Mouse (Mus musculus) layer of hippocampus, adult 9-10 months (tissue): ENCODE measurements at regions not wholly inside any gene's neighbourhood (a gene's known extent, or its start where the extent isn't known, plus 50 kb on each side); places are given as distances from the start of the nearest gene placed in this dataset.

ENCODE experiments used
- DNase-seq: peaks from one replicate; pipeline ENCODE4 v3.0.0; 2022; ENCODE audit warnings: low spot score

DNA sequence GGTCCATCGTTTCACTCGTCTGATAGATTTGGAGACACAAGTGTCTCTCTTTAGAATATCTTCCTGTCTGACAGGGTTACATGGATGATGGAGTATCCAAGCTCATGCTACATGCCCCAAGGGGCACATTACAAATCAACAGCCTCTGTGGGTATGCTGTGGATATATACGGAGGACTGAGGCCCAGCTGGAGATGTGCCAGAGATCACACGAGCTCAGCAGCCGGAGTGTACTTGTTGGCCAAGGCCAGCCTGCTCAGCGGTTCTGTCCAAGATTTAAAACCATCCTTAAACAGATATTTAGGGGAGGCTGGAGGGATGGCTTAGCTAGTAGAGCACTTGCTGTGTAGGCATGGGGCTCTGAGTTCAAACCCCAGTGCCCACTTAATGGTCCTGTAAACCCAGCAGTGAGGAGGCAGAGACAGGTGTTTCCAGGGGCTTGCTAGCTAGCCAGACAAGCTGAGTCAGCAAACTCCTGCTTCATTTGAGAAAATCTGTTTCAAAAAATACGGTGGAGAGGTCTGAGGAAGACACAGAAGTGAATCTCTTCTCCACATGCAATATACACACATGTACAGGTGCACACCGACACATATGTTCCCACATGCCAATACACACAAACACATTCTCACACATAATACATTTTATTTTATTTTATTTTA lies 85.6 kb upstream of the Aldh1b1 start:
- no peak for DNase-seq

DNA sequence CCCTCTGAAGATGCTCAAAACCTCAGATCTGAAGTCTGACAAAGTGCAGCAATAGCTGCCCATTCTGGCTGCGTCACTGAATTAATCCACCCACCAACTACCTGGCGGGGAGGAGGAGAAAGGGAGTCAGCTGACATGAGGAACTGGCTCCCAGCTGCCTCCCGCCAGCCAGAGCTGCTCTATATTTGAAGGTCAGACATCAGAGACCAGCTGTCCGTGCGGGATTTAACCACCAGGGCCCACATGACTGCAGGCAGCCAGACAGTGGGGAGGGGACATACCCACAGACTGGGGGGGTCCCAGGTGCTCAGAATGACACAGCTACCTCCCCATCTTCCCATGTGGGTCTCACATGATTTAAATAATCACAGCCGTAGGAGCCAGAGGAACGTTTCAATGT lies 94.8 kb upstream of the Aldh1b1 start:
- no peak for DNase-seq

DNA sequence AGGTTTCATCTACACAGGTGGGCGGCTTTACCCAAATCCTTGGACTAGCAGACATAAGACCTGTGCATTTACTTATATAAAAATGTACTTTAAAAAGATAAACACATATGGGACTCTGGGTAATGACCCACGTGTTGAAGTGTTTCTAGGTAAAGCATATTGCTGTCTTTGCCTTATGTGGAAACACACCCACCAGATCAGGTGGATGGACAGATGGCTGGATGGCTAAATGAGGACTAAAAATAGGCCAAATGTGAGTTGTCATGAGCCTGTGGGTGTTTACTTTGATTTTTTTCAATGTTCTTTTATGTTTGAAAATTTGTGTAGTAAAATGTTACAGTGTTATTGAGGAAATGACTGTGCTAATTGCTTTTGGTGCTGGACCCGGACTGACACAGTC lies 99.2 kb upstream of the Aldh1b1 start:
- DNase-seq: peak; percentile 54

DNA sequence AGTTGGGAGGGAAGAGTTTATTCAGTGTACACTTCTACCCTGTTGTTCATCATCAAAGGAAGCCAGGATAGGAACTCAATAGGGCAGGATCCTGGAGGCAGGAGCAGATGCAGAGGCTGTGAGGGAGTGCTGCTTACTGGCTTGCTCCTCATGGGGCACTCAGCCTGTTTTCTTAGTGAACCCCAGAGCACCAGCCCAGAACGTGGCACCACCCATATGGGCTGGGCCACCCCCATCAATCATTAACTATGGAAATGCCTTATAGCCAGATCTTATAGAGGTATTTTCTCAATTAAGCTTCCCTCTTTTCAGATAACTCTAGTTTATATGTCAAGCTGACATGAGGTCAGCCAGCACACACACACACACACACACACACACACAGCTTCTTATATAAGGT lies 103.6 kb upstream of the Aldh1b1 start:
- no peak for DNase-seq

DNA sequence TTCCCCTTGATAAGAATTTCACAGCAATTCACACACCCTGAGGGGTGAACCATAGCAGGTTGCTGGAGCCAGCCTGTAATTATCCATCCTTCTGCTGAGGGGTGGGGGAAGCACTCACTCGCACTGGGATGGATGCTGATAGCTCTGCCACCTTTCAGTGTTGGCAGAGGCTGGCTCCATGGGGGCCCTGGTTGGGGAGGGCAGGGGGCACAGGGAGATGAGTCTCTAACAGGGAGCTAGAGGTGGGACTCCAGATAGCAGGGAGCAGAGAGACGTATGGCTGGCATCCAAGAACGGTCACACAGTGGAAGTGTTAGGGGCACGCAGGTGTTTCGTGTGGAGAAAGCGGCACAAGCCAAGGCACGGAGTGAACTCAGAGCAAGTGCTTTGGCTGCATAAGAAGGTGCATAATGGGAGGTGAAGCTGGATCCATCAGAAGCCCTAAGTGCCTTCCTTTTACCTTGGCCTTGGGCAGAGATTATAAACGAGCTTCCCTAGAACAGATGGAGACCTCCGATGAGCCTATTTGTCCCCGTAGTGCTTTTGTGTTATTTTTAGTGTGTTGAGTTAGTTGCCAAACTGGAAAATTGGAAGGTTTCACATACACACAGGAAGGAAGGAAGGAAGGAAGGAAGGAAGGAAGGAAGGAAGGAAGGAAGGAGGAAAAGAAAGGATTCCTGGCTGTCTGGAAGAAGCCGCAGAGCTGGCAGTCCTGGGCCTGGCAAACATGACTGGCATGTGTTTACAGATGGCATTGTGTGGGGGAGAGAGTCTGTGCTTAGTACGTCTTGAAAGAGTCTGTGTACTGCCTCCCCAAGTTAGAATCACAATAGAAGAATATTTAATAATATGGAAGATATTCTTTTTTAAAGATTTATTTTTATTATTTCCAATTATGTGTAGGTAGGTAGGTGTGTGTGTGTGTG lies 108.6 kb upstream of the Aldh1b1 start:
- no peak for DNase-seq

DNA sequence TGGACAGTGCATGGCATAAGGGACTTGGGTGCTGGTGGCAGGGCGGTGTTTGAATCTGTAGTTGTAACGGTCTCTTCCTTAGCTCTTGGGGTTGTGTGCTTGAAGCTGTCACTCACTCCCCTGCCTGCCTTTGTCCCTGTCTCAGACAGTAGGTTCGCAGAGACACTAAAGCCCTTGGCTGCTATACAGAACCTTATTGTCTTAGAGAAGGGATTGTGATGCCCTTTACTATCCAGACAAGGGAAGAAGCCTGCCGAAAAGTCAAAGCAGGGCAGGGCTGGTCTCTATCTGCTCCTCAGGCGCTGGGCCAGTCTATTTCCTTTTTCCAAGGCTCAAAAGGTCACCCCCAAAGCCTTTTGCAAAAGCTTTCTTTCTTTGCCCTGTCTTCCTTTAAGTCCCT lies 109.2 kb upstream of the Aldh1b1 start:
- no peak for DNase-seq

DNA sequence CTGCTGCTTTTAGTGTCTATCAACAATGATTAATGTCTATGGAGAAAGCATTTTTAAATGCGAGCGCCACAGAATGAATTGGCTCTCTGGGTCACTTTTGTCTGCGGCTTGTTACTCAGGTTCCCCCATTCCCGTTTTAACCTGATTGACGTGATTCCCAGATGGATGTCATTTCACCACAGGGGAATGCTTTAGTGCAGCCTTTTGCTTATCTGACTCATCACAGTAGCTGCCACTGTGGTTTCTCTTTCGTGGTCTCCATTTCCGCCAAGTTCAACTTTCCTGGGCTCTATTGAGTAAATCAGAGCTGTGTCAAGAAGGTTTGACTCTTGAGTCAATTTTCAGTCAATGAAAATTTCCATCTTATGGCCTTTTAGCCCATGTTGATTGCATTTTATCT lies 110.6 kb upstream of the Aldh1b1 start:
- no peak for DNase-seq

DNA sequence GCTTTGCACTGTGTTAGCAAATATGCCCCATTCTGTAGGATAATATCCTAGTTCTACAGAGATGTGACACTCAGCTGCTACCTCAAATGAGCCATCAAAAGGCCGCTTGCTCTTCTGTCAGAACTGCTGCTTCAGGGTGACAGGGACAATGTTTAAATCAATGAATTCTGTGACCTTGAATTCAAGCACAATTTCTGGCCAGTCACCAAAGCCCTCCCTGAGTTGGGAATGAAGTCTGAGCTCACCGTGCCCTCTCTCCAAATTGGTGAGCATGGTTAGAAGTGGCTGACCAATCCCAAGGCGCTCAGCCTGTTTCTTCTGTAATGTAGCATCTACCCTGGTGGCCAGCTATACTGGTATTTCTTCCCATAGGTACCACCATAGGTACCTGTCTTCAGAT lies 113.8 kb upstream of the Aldh1b1 start:
- no peak for DNase-seq

DNA sequence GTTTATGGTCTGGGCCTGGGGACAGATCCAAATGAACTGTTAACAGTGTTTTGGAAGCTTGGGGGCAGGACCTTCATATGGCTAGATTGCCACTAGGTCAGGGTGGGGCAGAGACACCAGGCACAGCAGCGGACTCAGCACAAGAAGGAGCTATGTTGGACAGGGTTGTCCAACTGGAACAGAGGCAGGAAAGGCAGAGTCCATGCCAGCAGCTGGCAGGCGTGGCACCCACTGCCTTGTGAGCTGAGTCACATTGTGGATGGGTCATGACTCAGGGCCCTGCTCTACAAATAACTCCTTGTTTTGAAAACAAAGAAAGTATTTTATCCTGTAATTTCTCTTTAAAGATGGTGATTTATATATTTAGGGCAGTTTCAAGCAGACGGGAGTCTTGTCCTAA lies 115.6 kb upstream of the Aldh1b1 start:
- no peak for DNase-seq

DNA sequence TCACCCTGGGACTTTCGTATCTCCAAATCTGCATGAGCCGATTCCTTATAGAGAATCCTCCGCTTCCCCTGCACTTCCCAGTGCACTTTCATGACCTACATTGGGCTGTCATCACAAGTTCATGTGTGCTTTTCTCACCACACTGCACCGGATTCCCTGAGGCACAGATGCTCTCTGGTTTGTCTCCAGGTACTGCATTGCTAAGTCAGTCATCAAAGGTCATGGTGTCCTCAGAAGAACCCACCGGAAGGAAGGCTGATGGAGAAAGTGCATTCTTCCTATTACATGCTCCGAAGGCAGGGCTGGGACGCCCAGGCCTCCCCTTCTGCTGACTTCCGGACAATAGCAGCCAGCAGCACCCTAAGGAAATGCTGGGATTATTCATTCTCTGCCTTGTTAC lies 116.1 kb upstream of the Aldh1b1 start:
- DNase-seq: no peak

DNA sequence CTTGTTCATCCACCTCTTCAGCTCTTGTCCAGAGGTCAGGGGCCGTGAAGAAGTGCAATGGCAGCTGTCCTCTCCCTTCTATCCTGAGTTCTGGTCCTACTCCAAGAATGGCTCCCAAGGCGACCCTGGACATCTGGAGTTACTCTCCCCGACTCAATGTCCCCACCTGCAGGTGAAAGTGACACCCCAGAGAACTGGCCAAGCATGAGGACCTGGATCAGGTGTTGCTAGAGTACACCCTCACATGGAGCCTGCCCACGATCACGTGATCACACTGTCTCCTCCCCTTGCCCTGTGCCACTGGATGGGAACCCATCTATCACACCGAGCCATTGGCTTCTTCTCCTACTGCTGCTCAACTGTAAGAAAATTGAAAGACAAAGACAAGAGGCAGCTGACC lies 122.7 kb upstream of the Aldh1b1 start:
- DNase-seq: no peak

DNA sequence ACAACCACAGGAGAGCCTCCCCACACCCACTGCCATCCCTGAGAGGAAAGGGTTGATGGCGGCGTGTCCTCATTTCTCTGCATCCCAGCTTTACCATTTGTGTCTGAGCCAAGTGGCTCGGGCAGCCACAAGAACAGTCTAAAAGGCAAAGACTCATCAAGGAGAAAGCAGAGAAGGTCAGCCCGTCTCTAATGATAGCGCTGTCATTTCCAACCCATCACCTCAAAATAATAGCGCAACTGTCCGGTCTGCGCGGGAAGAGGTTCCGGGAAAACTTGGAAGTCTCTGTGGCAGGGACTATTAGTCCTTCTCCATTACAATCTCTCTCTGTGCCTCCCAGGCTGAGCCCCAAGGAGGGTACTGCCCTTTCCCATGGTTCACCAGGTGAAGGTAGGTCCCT lies 124.5 kb upstream of the Aldh1b1 start:
- DNase-seq: no peak

DNA sequence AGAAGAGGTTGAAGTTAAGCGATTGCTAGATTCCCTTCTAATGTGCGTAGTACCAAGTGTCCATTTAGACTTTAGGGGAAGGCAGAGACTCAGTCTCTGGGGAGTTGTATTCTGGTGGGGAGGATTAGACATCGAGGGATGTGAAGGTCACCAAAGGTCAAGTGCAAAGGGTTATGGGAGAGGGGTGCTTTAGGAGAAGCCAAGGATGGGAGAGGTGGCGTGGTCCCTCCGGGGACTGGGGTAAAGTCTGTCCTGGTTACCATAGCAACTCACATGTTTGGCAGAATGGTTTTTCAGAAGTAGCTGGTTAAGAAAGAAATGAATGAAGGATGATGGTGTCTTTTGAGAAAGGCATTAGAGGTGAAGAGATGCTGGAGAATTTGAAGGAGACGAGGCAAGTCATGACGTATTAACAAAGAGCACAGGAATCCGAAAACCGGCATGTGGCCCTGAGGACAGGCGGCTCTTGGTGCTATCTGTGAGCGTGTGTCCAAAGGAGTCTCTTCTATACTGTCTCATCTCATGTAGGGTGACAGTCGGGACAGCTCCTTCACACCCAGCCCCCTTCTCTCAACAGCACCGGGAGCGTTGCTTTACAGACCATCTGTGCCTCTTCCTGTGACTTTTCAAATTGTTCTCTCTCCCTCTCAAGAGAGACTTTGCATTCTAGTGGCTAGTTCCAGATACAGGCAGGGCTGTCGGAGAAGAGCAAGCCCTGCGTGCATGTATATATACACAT lies 125.6 kb upstream of the Aldh1b1 start:
- no peak for DNase-seq

DNA sequence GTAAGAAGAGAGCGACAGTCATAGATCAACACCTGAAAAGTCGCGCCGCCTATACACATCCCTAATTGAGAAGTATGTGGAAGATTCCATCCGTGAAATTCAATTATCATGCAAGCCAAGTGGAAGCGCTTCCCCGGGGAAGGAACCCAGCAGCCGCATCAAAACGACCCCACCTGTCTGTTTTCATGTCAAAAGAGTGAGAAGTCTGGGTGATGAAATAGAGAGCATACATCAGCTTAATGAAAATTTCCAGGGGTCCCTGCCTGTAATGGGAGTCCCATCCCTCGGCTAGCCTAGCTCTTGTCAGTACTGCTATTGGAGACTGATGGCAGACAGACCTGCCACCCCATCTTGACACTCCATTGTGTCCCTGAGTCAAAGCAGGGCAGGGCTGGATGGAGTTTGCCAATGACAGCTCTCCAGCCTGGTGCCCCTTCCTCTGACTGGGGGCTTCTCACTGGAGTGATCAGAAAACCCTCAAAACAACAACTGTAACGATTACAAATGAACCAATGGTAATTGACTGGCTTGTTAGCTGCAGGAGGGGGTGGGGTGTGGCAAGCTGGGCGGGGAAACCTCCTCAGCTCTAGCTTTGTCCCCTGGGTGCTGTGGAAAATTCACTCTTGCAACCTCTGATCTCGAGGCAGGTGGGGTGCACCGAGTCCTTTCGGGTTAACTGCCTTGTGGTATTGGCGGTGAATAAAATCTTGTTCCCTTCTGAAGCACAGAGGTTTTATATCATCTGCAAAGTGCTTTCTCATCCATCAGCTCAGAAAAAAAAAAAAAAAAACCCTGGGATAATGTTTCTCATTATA lies 126.4 kb upstream of the Aldh1b1 start:
- DNase-seq: no peak

DNA sequence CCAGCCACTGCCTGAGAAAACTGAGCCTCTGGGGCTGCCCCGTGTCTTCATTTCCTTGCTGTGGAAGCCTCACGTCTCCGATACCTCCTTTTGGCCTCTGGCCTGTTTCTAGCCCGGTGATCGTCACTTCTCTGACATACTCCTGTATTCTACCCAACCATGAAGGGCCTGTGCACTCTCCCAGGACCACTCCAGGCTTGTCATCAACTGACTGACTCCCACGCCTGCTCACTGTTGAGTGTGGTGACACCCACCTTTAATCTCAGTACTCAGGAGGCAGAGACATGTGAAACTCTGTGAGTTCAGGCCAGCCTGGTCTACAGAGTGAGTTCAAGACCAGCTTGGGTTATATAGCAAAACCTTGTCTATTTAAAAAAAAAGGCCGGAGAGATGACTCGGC lies 132.1 kb upstream of the Shb start:
- DNase-seq: no peak

DNA sequence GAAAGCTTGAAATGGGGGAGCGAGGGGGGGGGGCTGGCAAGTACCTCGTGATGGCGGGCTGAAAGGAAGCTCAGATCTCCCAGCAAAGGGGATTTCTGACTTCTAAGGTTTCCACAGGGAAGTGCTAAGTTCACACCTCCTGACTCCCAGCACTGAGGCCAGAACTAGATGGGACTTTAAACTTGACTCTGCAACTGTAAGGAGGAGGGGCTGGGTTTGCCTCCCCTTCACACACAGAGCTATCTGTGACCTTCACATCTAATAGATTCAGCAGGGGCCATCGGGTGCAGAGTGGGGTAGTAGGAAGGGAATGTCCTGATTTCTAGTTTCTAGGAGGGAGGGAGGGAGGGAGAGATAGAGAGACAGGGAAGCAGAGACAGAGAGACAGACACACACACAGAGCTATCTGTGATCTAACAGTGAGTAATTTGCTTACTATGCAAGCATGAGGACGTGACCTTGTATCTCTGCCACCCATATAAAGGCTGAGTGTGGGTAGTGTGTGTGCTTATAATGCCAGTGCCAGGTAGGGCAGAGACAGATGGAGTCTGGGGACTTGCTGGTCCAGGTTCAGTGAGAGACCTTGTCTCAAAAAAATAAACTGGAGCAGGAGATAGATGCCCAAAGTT lies 125.2 kb upstream of the Shb start:
- DNase-seq: no peak

DNA sequence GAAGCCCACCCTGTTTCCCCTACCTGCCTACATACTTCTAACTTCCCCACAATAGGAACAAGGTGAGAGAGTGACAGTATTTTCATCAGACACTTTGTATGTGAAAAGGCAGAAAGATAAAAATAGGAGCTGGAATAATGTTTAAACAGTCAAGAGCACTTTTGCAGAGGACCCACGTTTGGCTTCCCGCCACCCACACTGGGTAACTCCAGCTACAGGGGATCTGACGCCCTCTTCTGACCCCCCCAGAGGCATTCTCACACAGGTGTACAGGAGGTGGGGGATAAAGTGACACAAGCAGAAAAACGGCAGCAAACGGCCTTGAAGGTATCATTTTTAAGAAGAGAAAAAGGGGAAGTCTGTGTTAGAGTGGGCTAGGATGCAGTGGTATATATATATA lies 123.5 kb upstream of the Shb start:
- no peak for DNase-seq

DNA sequence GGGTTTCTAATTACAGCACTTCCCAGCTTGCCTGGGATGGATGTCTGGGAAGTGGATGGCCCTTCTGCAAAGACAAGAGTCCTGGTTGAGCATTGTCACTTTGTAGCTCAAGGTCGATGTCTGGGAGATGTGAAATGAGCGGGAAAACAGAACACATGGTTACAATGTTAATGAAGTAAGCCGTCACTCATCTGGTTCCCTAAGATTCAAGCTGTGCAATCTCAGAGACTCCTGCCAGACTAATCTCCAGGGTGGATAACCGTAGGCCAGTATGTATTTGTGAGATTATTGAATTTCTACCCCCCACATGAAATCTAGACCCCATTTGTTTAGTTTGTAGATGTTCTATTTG lies 122.5 kb upstream of the Shb start:
- no peak for DNase-seq

DNA sequence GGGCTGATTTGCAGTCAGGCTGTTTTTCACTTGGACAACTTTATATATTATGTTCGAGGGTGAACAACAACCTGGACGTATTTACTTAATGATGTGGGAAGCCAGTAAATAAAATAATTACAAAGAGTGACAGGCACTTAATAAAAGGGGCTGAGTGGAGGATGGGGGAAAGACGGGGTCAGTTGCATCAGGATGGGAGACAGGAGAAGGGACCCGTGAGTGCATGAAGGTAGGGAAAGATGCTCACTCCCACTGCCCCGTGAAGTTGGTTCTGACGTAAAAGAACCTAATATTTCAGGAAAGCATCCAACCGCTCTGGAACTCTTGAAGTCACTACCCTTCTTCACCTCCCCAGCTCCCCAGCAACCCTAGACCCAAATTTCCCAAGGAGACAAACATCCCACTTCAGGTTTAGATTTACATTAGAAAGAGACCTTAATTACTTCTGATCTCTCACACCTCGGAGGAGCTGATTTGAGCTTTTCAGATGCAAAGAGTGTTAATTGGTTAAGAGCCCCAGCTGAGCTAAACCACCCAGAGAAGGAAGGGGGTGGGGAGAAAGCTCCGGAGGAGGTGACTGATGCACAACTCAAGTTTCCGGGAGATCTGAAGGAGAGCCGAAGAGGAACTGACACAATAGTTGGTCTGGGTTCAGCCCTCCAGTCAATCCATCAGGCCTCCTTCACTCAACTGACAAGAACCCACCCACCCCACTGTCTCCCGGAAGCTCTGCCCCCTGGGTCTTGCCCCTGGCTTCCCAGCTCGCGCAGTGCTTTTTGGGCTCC lies 121.9 kb upstream of the Shb start:
- no peak for DNase-seq

DNA sequence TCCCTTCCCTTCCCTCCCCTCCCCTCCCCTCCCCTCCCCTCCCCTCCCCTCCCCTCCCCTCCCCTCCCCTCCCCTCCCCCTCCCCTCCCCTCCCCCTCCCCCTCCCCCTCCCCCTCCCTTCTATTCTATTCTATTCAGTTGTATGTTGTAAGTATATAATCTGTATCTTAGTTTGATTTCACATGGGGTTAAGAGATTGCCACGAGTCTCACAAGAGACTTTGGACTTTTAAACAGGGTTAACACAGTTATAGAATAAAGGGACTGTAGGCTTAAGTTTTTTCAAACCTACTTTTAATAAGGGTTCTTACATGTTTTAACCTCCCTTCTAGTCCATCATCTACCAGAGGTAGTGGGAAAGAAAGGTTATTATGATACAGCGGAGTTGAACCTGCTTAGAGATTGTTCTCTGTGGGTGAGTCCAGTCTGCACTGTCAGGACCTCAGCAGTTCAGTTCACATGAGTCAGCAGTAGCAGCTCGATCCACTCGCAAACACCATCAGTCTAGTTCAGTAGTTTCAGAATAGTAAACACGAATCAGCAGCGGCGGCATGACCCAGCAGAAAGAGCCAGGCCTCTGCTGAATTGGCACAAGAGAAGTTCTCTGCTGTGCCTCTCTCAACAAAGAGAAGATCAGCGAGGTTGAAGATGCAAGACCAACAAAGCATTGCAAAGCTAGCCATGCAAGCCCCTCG lies 116.8 kb upstream of the Shb start:
- no peak for DNase-seq
